Mouse (Mus musculus) limb, embryonic 10.5 days (tissue): ENCODE results near the gene Gpr4. TPM values are rescaled to one million over a fixed set of nuclear protein-coding genes. Genes with fewer than 3 reads are reported as not detected.
A peak's percentile ranks its signal among the peaks of the same experiment; 100 is the strongest.

Experiments used
- DNase-seq: peaks from one replicate; pipeline ENCODE4 v3.0.0-alpha.2; 2017; ENCODE audit warnings: low spot score
- H3K27ac ChIP-seq: fragments of 300-500 bp; sonication (generic); 2 replicates; pipeline ENCODE4 v1.5.1; 2016; ENCODE audit warnings: mild to moderate bottlenecking
- H3K27me3 ChIP-seq: fragments of 300-500 bp; sonication (generic); 2 replicates; pipeline ENCODE4 v1.6.1; 2016; ENCODE audit warnings: low read depth, mild to moderate bottlenecking; ENCODE audit not compliant: poor library complexity, severe bottlenecking
- H3K36me3 ChIP-seq: fragments of 300-500 bp; sonication (generic); 2 replicates; pipeline ENCODE4 v1.6.1; 2016; ENCODE audit warnings: mild to moderate bottlenecking, moderate library complexity
- H3K4me1 ChIP-seq: fragments of 300-500 bp; sonication (generic); 2 replicates; pipeline ENCODE4 v1.6.1; 2016
- H3K4me3 ChIP-seq: fragments of 300-500 bp; sonication (generic); 2 replicates; pipeline ENCODE4 v1.5.1; 2016; ENCODE audit warnings: mild to moderate bottlenecking, moderate library complexity
- H3K9me3 ChIP-seq: fragments of 300-500 bp; sonication (generic); replicated peaks from 2 replicates; pipeline ENCODE4 v1.6.1; 2016; ENCODE audit warnings: mild to moderate bottlenecking
- WGBS: fragments of 180-500 bp; shearing (Covaris S2); methylation state at CpG from one replicate; pipeline ENCODE4 v1.1.7; 2016; 5-methylcytosine and 5-hydroxymethylcytosine counted together
- polyA plus RNA-seq: library from polyadenylated mRNA; unstranded; fragments of >200 nt; fragmentation: Nextera tagmentation; extraction: Ambion mirVana; gene quantifications from 2 replicates; pipeline ENCODE4 v1.2.1, GENCODE M21; 2016

The Gpr4 gene
- polyA plus RNA-seq, 1 experiment from 2014 or later = 8.5 TPM

GRCm38 (mm10) chr7:19238344-19238743 lies 26.0 kb downstream of the Gpr4 start:
- 95% methylated on average over 4 of the region's 4 CpGs for WGBS
- Histone ChIP-seq H3K27me3 (no peaks in the 10 kb centered on the region), H3K27ac (no peak overlapping the region), H3K4me3 (no peak overlapping the region), H3K9me3 (no peaks in the 10 kb centered on the region), H3K4me1 (0 out of 2 replicates have a peak, but pooled peaks cover 7% of the 10 kb centered on the region), H3K36me3 (peaks cover 20% of the 10 kb centered on the region)
- no peak for DNase-seq

- H3K27me3 ChIP-seq = no peaks in the 10 kb centered on the region
- no peak overlapping the region for H3K27ac ChIP-seq
- 0% methylated on average over 1 of the region's 1 CpGs for WGBS
Observed at GRCm38 (mm10) chr7:19239423-19239822, 27.1 kb downstream of the Gpr4 start.

GRCm38 (mm10) chr7:19239986-19240385 lies 27.6 kb downstream of the Gpr4 start:
- WGBS = 67% methylated on average over 4 of the region's 4 CpGs
- Histone ChIP-seq H3K27ac (no peak overlapping the region), H3K9me3 (no peaks in the 10 kb centered on the region), H3K4me3 (no peak overlapping the region), H3K36me3 (peaks cover 18% of the 10 kb centered on the region), H3K27me3 (no peaks in the 10 kb centered on the region), H3K4me1 (0 out of 2 replicates have a peak, but pooled peaks cover 7% of the 10 kb centered on the region)
- no peak for DNase-seq

More at GRCm38 (mm10) chr7:19239423-19239822, 27.1 kb downstream of the Gpr4 start:
- peaks cover 16% of the 10 kb centered on the region for H3K36me3 ChIP-seq
- no peaks in the 10 kb centered on the region for H3K9me3 ChIP-seq
- 0 out of 2 replicates have a peak, but pooled peaks cover 7% of the 10 kb centered on the region for H3K4me1 ChIP-seq
- DNase-seq = peak; percentile 93
- no peak overlapping the region for H3K4me3 ChIP-seq

- H3K27ac ChIP-seq = no peak overlapping the region
- H3K4me3 ChIP-seq = no peak overlapping the region
- H3K27me3 ChIP-seq = no peaks in the 10 kb centered on the region
- WGBS = 92% methylated on average over 8 of the region's 8 CpGs
- no peak for DNase-seq
- H3K4me1 ChIP-seq = 0 out of 2 replicates have a peak, but pooled peaks cover 7% of the 10 kb centered on the region
- no peaks in the 10 kb centered on the region for H3K9me3 ChIP-seq
- H3K36me3 ChIP-seq = peaks cover 28% of the 10 kb centered on the region
Observed at GRCm38 (mm10) chr7:19240905-19241463, 28.6 kb downstream of the Gpr4 start.

- 98% methylated on average over 1 of the region's 1 CpGs for WGBS
- peaks cover 38% of the 10 kb centered on the region for H3K36me3 ChIP-seq
- 0 out of 2 replicates have a peak, but pooled peaks cover 7% of the 10 kb centered on the region for H3K4me1 ChIP-seq
- H3K4me3 ChIP-seq = no peak overlapping the region
- no peak for DNase-seq
- H3K27ac ChIP-seq = no peak overlapping the region
- no peaks in the 10 kb centered on the region for H3K9me3 ChIP-seq
- no peaks in the 10 kb centered on the region for H3K27me3 ChIP-seq
Observed at GRCm38 (mm10) chr7:19242005-19242404, 29.7 kb downstream of the Gpr4 start.

GRCm38 (mm10) chr7:19243858-19244257 lies 31.5 kb downstream of the Gpr4 start:
- Histone ChIP-seq H3K4me1 (0 out of 2 replicates have a peak, but pooled peaks cover 7% of the 10 kb centered on the region), H3K27ac (no peak overlapping the region), H3K27me3 (no peaks in the 10 kb centered on the region), H3K4me3 (no peak overlapping the region), H3K36me3 (peaks cover 47% of the 10 kb centered on the region), H3K9me3 (no peaks in the 10 kb centered on the region)
- 89% methylated on average over 5 of the region's 5 CpGs for WGBS
- DNase-seq = no peak

- no peak for DNase-seq
- Histone ChIP-seq H3K27me3 (no peaks in the 10 kb centered on the region), H3K4me3 (no peak overlapping the region), H3K36me3 (peaks cover 47% of the 10 kb centered on the region), H3K9me3 (no peaks in the 10 kb centered on the region), H3K27ac (no peak overlapping the region), H3K4me1 (0 out of 2 replicates have a peak, but pooled peaks cover 6% of the 10 kb centered on the region)
- 91% methylated on average over 3 of the region's 3 CpGs for WGBS
Observed at GRCm38 (mm10) chr7:19245083-19245482, 32.7 kb downstream of the Gpr4 start.

GRCm38 (mm10) chr7:19246855-19247254 lies 34.5 kb downstream of the Gpr4 start:
- Histone ChIP-seq H3K9me3 (no peaks in the 10 kb centered on the region), H3K4me3 (no peak overlapping the region), H3K27ac (no peak overlapping the region), H3K36me3 (peaks cover 37% of the 10 kb centered on the region), H3K4me1 (0 out of 2 replicates have a peak, but pooled peaks cover 2% of the 10 kb centered on the region), H3K27me3 (no peaks in the 10 kb centered on the region)
- 97% methylated on average over 1 of the region's 1 CpGs for WGBS
- no peak for DNase-seq

GRCm38 (mm10) chr7:19247511-19247910 lies 35.2 kb downstream of the Gpr4 start:
- Histone ChIP-seq H3K27me3 (no peaks in the 10 kb centered on the region), H3K27ac (no peak overlapping the region), H3K9me3 (no peaks in the 10 kb centered on the region), H3K4me3 (no peak overlapping the region), H3K36me3 (peaks cover 37% of the 10 kb centered on the region), H3K4me1 (0 out of 2 replicates have a peak, but pooled peaks cover 2% of the 10 kb centered on the region)
- no peak for DNase-seq
- 90% methylated on average over 2 of the region's 2 CpGs for WGBS

GRCm38 (mm10) chr7:19252078-19252477 lies 39.7 kb downstream of the Gpr4 start:
- no peaks in the 10 kb centered on the region for H3K9me3 ChIP-seq
- peaks cover 32% of the 10 kb centered on the region for H3K36me3 ChIP-seq
- H3K4me3 ChIP-seq = no peak overlapping the region
- no peak overlapping the region for H3K27ac ChIP-seq
- H3K4me1 ChIP-seq = 0 out of 2 replicates have a peak, but pooled peaks cover 2% of the 10 kb centered on the region
- H3K27me3 ChIP-seq = no peaks in the 10 kb centered on the region
- WGBS = 85% methylated on average over 4 of the region's 4 CpGs
- no peak for DNase-seq

GRCm38 (mm10) chr7:19253437-19253836 lies 41.1 kb downstream of the Gpr4 start:
- Histone ChIP-seq H3K4me1 (0 out of 2 replicates have a peak, but pooled peaks cover 2% of the 10 kb centered on the region), H3K27ac (no peak overlapping the region), H3K36me3 (peaks cover 37% of the 10 kb centered on the region), H3K9me3 (no peaks in the 10 kb centered on the region), H3K4me3 (no peak overlapping the region), H3K27me3 (no peaks in the 10 kb centered on the region)
- WGBS = 74% methylated on average over 5 of the region's 5 CpGs
- no peak for DNase-seq

- H3K9me3 ChIP-seq = no peaks in the 10 kb centered on the region
- no peaks in the 10 kb centered on the region for H3K27me3 ChIP-seq
- no peak overlapping the region for H3K27ac ChIP-seq
- no peaks in the 10 kb centered on the region for H3K4me1 ChIP-seq
- H3K36me3 ChIP-seq = peaks cover 57% of the 10 kb centered on the region
- H3K4me3 ChIP-seq = no peak overlapping the region
- 84% methylated on average over 17 of the region's 17 CpGs for WGBS
- no peak for DNase-seq
Observed at GRCm38 (mm10) chr7:19255395-19255794, 43.1 kb downstream of the Gpr4 start.

- Histone ChIP-seq H3K4me1 (no peaks in the 10 kb centered on the region), H3K4me3 (no peak overlapping the region), H3K36me3 (peaks cover 68% of the 10 kb centered on the region), H3K27me3 (no peaks in the 10 kb centered on the region), H3K9me3 (no peaks in the 10 kb centered on the region), H3K27ac (no peak overlapping the region)
- no peak for DNase-seq
- WGBS = 88% methylated on average over 7 of the region's 7 CpGs
Observed at GRCm38 (mm10) chr7:19256567-19256966, 44.2 kb downstream of the Gpr4 start.
